Mouse (Mus musculus): ENCODE measurements around the gene Dhrs9.

GRCm38 (mm10) chr2:69441656-69442055, 61.4 kb downstream of the Dhrs9 start:
- no peak for TF ChIP-seq EP300 (IDR thresholded peaks at IDR 0.05; ENCODE audit: low read depth)
- TF ChIP-seq CTCF (IDR thresholded peaks at IDR 0.05; ENCODE audit: low read depth), result no peak

Data from heart, postnatal 0 days (tissue).